Mouse (Mus musculus) kidney, embryonic 15.5 days (tissue): Measurements from ENCODE around the gene Gm6309. TPM values are rescaled to one million over a fixed set of nuclear protein-coding genes. Genes with fewer than 3 reads are reported as not detected.
"Not testable (repeated sequence)": the region's sequence is repeated elsewhere in the genome, so short reads cannot be mapped to it uniquely, and the experiment has no call there.

Experiments used
- ATAC-seq: fragments of 200-750 bp; cut with Nextera tagmentation; replicated peaks from 2 replicates; pipeline ENCODE4 v1.8.0; 2017; ENCODE audit warnings: moderate TSS enrichment; ENCODE audit not compliant: low FRiP score
- H3K27ac ChIP-seq: fragments of 300-500 bp; sonication (generic); 2 replicates; pipeline ENCODE4 v1.5.1; 2015; ENCODE audit warnings: mild to moderate bottlenecking, inconsistent platforms
- H3K27me3 ChIP-seq: fragments of 300-500 bp; sonication (generic); 2 replicates; pipeline ENCODE4 v1.6.1; 2015; ENCODE audit warnings: inconsistent platforms
- H3K36me3 ChIP-seq: fragments of 300-500 bp; sonication (generic); 2 replicates; pipeline ENCODE4 v1.6.1; 2015; ENCODE audit warnings: inconsistent platforms
- H3K4me1 ChIP-seq: fragments of 300-500 bp; sonication (generic); 2 replicates; pipeline ENCODE4 v1.6.1; 2015; ENCODE audit warnings: inconsistent platforms
- H3K4me2 ChIP-seq: fragments of 300-500 bp; sonication (generic); 2 replicates; pipeline ENCODE4 v1.6.1; 2015; ENCODE audit warnings: moderate library complexity, mild to moderate bottlenecking, inconsistent platforms
- H3K4me3 ChIP-seq: fragments of 300-500 bp; sonication (generic); replicated peaks from 2 replicates; pipeline ENCODE4 v1.5.1; 2015; ENCODE audit warnings: mild to moderate bottlenecking, inconsistent platforms
- H3K9ac ChIP-seq: fragments of 300-500 bp; sonication (generic); 2 replicates; pipeline ENCODE4 v1.6.1; 2015; ENCODE audit warnings: mild to moderate bottlenecking, inconsistent platforms
- H3K9me3 ChIP-seq: fragments of 300-500 bp; sonication (generic); replicated peaks from 2 replicates; pipeline ENCODE4 v1.6.1; 2016; ENCODE audit warnings: inconsistent platforms
- WGBS: fragments of 180-500 bp; shearing (Covaris S2); methylation state at CpG from one replicate; pipeline ENCODE4 v1.1.7; 2015; ENCODE audit warnings: mixed read lengths; 5-methylcytosine and 5-hydroxymethylcytosine counted together
- polyA plus RNA-seq: library from polyadenylated mRNA; unstranded; fragments of >200 nt; fragmentation: Nextera tagmentation; extraction: Ambion mirVana; gene quantifications from 2 replicates; pipeline ENCODE4 v1.2.1, GENCODE M21; 2015

Gene Gm6309
- polyA plus RNA-seq, 1 experiment from 2014 or later, result not detected

GRCm38 (mm10) chr5:146185204-146185603, 14.7 kb upstream of the Gm6309 start, which contains the start of gene 1700001J03Rik:
1700001J03Rik (minus strand) TSS chr5:146185304.
- H3K27me3 ChIP-seq, H3K27ac ChIP-seq, H3K4me2 ChIP-seq, H3K4me3 ChIP-seq, H3K36me3 ChIP-seq, H3K9ac ChIP-seq, H3K9me3 ChIP-seq, ATAC-seq, H3K4me1 ChIP-seq: not testable (repeated sequence)
- WGBS, result 74% methylated on average over 4 of the region's 4 CpGs

- not testable (repeated sequence) for H3K27me3 ChIP-seq, ATAC-seq, H3K9me3 ChIP-seq, H3K27ac ChIP-seq, H3K4me1 ChIP-seq, H3K4me2 ChIP-seq, H3K9ac ChIP-seq, H3K4me3 ChIP-seq, H3K36me3 ChIP-seq
- 55% methylated on average over 4 of the region's 4 CpGs for WGBS
Observed at GRCm38 (mm10) chr5:146172744-146173143, 2.2 kb upstream of the Gm6309 start.

GRCm38 (mm10) chr5:146160439-146160838, 10.1 kb downstream of the Gm6309 start, which contains the start of gene Gm5565:
Gm5565 (minus strand) TSS chr5:146160539.
- not testable (repeated sequence) for H3K4me3 ChIP-seq, ATAC-seq, H3K27ac ChIP-seq, H3K36me3 ChIP-seq, H3K4me2 ChIP-seq, H3K4me1 ChIP-seq, H3K9ac ChIP-seq, H3K9me3 ChIP-seq, H3K27me3 ChIP-seq
- 90% methylated on average over 3 of the region's 3 CpGs for WGBS

- H3K36me3 ChIP-seq, H3K9me3 ChIP-seq, H3K4me3 ChIP-seq, ATAC-seq, H3K4me1 ChIP-seq, H3K9ac ChIP-seq, H3K27ac ChIP-seq, H3K4me2 ChIP-seq, H3K27me3 ChIP-seq: not testable (repeated sequence)
- 87% methylated on average over 4 of the region's 4 CpGs for WGBS
Observed at GRCm38 (mm10) chr5:146158326-146158725, 12.2 kb downstream of the Gm6309 start.

- no peak for ATAC-seq
- no peak overlapping the region for H3K9ac ChIP-seq
- H3K4me3 ChIP-seq, result no peak overlapping the region
- H3K36me3 ChIP-seq, result no peaks in the 10 kb centered on the region
- no peak overlapping the region for H3K4me2 ChIP-seq
- H3K9me3 ChIP-seq, result peaks cover 3% of the 10 kb centered on the region; the same call in 1 of the 2 replicates
- H3K27me3 ChIP-seq, result no peaks in the 10 kb centered on the region
- no peaks in the 10 kb centered on the region for H3K4me1 ChIP-seq
- no peak overlapping the region for H3K27ac ChIP-seq
- WGBS, result 75% methylated on average over 3 of the region's 3 CpGs
Observed at GRCm38 (mm10) chr5:146150454-146150853, 20.1 kb downstream of the Gm6309 start.

- H3K4me3 ChIP-seq, result no peak overlapping the region
- no peak for ATAC-seq
- 49% methylated on average over 2 of the region's 2 CpGs for WGBS
- no peaks in the 10 kb centered on the region for H3K36me3 ChIP-seq
- H3K4me1 ChIP-seq, result no peaks in the 10 kb centered on the region
- H3K9ac ChIP-seq, result no peak overlapping the region
- H3K27me3 ChIP-seq, result no peaks in the 10 kb centered on the region
- peaks cover 3% of the 10 kb centered on the region; the same call in 1 of the 2 replicates for H3K9me3 ChIP-seq
- H3K4me2 ChIP-seq, result no peak overlapping the region
- no peak overlapping the region for H3K27ac ChIP-seq
Observed at GRCm38 (mm10) chr5:146147903-146148302, 22.6 kb downstream of the Gm6309 start.

Other genes starting within 250 kb of the Gm6309 start
- gene Cyp3a25, start 161.1 kb downstream of the Gm6309 start, polyA plus RNA-seq, result not detected in 2 replicates
- gene Cyp3a59, start 91.5 kb downstream of the Gm6309 start, polyA plus RNA-seq, result not detected in 2 replicates
- not detected in 2 replicates for gene Gm5565, start 10.2 kb downstream of the Gm6309 start, polyA plus RNA-seq
- gene 1700001J03Rik, start 14.6 kb upstream of the Gm6309 start, polyA plus RNA-seq, result 0.38 TPM in 1 of 2 replicates, not detected in the other
- 55.2 and 57.1 TPM in 2 replicates for gene Rnf6, start 50.8 kb upstream of the Gm6309 start, polyA plus RNA-seq
- 19.0 and 19.4 TPM in 2 replicates for gene Cdk8, start 60.5 kb upstream of the Gm6309 start, polyA plus RNA-seq
- 3.2 and 3.3 TPM in 2 replicates for gene Wasf3, start 214.3 kb upstream of the Gm6309 start, polyA plus RNA-seq